Mouse (Mus musculus) stomach, postnatal 0 days (tissue): Measurements from ENCODE around the gene Chchd5. TPM values are rescaled to one million over a fixed set of nuclear protein-coding genes. Genes with fewer than 3 reads are reported as not detected.

Source experiments
- ATAC-seq: fragments of 200-750 bp; cut with Nextera tagmentation; 2 replicates; pipeline ENCODE4 v1.8.0; 2017; ENCODE audit not compliant: low FRiP score, low TSS enrichment
- DNase-seq: peaks from one replicate; pipeline ENCODE4 v3.0.0-alpha.2; 2016; ENCODE audit warnings: low spot score
- H3K27ac ChIP-seq: fragments of 300-500 bp; sonication (generic); replicated peaks from 2 replicates; pipeline ENCODE4 v1.5.1; 2014; ENCODE audit warnings: mild to moderate bottlenecking, control low read depth
- H3K27me3 ChIP-seq: fragments of 300-500 bp; sonication (generic); 2 replicates; pipeline ENCODE4 v1.6.1; 2014; ENCODE audit warnings: low read length; ENCODE audit not compliant: control insufficient read depth, insufficient read depth
- H3K36me3 ChIP-seq: fragments of 300-500 bp; sonication (generic); 2 replicates; pipeline ENCODE4 v1.6.1; 2014; ENCODE audit warnings: low read length, mixed read lengths; ENCODE audit not compliant: control insufficient read depth, insufficient read depth
- H3K4me1 ChIP-seq: fragments of 300-500 bp; sonication (generic); replicated peaks from 2 replicates; pipeline ENCODE4 v1.6.1; 2014; ENCODE audit warnings: antibody characterized with exemption; ENCODE audit not compliant: control insufficient read depth, insufficient read depth
- H3K4me2 ChIP-seq: fragments of 300-500 bp; sonication (generic); replicated peaks from 2 replicates; pipeline ENCODE4 v1.6.1; 2014; ENCODE audit warnings: low read depth, mild to moderate bottlenecking, control low read depth, moderate library complexity
- H3K4me3 ChIP-seq: fragments of 300-500 bp; sonication (generic); 2 replicates; pipeline ENCODE4 v1.5.1; 2014; ENCODE audit warnings: low read depth, low read length, control low read depth
- H3K9ac ChIP-seq: fragments of 300-500 bp; sonication (generic); 2 replicates; pipeline ENCODE4 v1.6.1; 2014; ENCODE audit warnings: mild to moderate bottlenecking, low read length, control low read depth, mixed read lengths
- H3K9me3 ChIP-seq: fragments of 300-500 bp; sonication (generic); 2 replicates; pipeline ENCODE4 v1.6.1; 2016; ENCODE audit warnings: low read length; ENCODE audit not compliant: control insufficient read depth
- CTCF ChIP-seq: IDR thresholded peaks from 2 replicates; pipeline ENCODE4 v1.5.1; 2016; ENCODE audit warnings: antibody characterized with exemption, low read depth, mild to moderate bottlenecking, moderate library complexity
- EP300 ChIP-seq: optimal IDR thresholded peaks from 2 replicates; pipeline ENCODE3; 2016; ENCODE audit warnings: antibody characterized with exemption
- whole genome bisulfite sequencing: fragments of 180-500 bp; shearing (Covaris S2); extraction: QIAGEN DNeasy Blood & Tissue Kit; methylation state at CpG from one replicate; pipeline ENCODE4 v1.1.7; 2014; 5-methylcytosine and 5-hydroxymethylcytosine counted together
- polyA plus RNA-seq: library from polyadenylated mRNA; unstranded; fragments of >200 nt; fragmentation: Nextera tagmentation; extraction: Ambion mirVana; gene quantifications from 2 replicates; pipeline ENCODE4 v1.2.1, GENCODE M21; 2015

Chchd5 gene
- polyA plus RNA-seq, 1 experiment from 2014 or later = 15.8 TPM

DNA sequence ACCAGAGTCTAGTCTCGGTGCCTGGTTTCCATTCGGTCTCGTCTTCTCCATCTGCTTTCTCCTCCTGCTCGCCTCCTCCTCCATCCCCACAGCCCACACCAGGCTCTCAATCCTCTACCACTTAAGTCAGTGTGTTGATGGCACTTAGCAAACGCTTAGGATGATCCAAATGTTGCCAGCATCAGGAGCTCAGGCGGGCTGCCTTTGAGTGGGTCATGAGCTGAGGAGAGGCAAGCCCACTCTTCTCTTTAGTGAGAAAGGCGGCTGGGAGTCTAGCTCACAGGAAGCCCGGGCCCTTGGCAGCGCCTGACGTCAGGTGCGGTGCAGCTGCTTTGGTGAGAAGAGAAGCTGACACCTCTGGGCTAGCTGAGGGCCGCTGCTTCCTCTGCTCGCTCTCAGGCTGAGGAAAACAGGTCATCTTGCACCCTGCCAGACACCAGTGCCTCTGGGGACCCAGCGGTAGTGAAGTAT, 54.1 kb downstream of the Chchd5 start:
- Histone ChIP-seq H3K27ac (no peak overlapping the region), H3K4me2 (no peak overlapping the region), H3K36me3 (no peaks in the 10 kb centered on the region), H3K4me1 (no peaks in the 10 kb centered on the region), H3K9ac (no peak overlapping the region), H3K4me3 (no peak overlapping the region), H3K27me3 (no peaks in the 10 kb centered on the region), H3K9me3 (no peaks in the 10 kb centered on the region)
- DNase-seq (no peak), ATAC-seq (peak; percentile 24; the same call in 1 of the 2 replicates)
- WGBS = 57% methylated on average over 14 of the region's 14 CpGs
- TF ChIP-seq CTCF (no peak), EP300 (no peak)

Other genes with a start within 250 kb of the Chchd5 start
- gene Zc3h8, start 185.6 kb upstream of the Chchd5 start, polyA plus RNA-seq = 4.6 and 4.8 TPM in 2 replicates
- 2.3 and 2.6 TPM in 2 replicates for gene Zc3h6, start 162.3 kb upstream of the Chchd5 start, polyA plus RNA-seq
- gene Gm10762, start 162.0 kb upstream of the Chchd5 start, polyA plus RNA-seq = 11.5 and 11.8 TPM in 2 replicates
- gene Vinac1, start 81.5 kb upstream of the Chchd5 start, polyA plus RNA-seq = 0.16 and 0.22 TPM in 2 replicates
- gene Ttl, start 63.8 kb upstream of the Chchd5 start, polyA plus RNA-seq = 6.8 and 7.1 TPM in 2 replicates
- 9.3 and 9.5 TPM in 2 replicates for gene Polr1b, start 28.7 kb upstream of the Chchd5 start, polyA plus RNA-seq
- 8.9 TPM in 2 replicates for gene Slc20a1, start 69.1 kb downstream of the Chchd5 start, polyA plus RNA-seq
- gene Ckap2l, start 167.5 kb downstream of the Chchd5 start, polyA plus RNA-seq = 9.0 and 9.8 TPM in 2 replicates
- gene Il1a, start 180.3 kb downstream of the Chchd5 start, polyA plus RNA-seq = 4.6 and 5.8 TPM in 2 replicates
- 0.22 and 0.61 TPM in 2 replicates for gene Il1b, start 241.4 kb downstream of the Chchd5 start, polyA plus RNA-seq